Mouse (Mus musculus) urinary bladder, postnatal 25 days (tissue): Measurements from ENCODE around the gene Gm42421.

ENCODE experiments used
- DNase-seq: peaks from one replicate; pipeline ENCODE4 v3.0.0; 2022; ENCODE audit warnings: low spot score

The Gm42421 gene

GRCm38 (mm10) chr5:143927875-143928274 is at the start of gene Gm42421:
Gene Gm42421, plus strand, starts transcription at chr5:143928175.
- no peak for DNase-seq

GRCm38 (mm10) chr5:143885274-143885673 is 42.7 kb upstream of the Gm42421 start:
- DNase-seq: no peak

GRCm38 (mm10) chr5:143890741-143891140 is 37.2 kb upstream of the Gm42421 start:
- no peak for DNase-seq

- DNase-seq: no peak
Observed at GRCm38 (mm10) chr5:143892255-143892886, 35.6 kb upstream of the Gm42421 start.

GRCm38 (mm10) chr5:143893396-143893795 is 34.6 kb upstream of the Gm42421 start:
- peak; percentile 38 for DNase-seq

GRCm38 (mm10) chr5:143897635-143898330 is 30.2 kb upstream of the Gm42421 start, which contains the start of gene Ankrd61:
Gene Ankrd61, minus strand, starts transcription at chr5:143897685.
- DNase-seq: no peak

GRCm38 (mm10) chr5:143902111-143902510 is 25.9 kb upstream of the Gm42421 start:
- DNase-seq: no peak

GRCm38 (mm10) chr5:143903813-143904212 is 24.2 kb upstream of the Gm42421 start:
- no peak for DNase-seq

- no peak for DNase-seq
Observed at GRCm38 (mm10) chr5:143906429-143906828, 21.5 kb upstream of the Gm42421 start.

- DNase-seq: no peak
Observed at GRCm38 (mm10) chr5:143908926-143909325, 19.0 kb upstream of the Gm42421 start.

- peak; percentile 83 for DNase-seq
Observed at GRCm38 (mm10) chr5:143909417-143910400, 18.3 kb upstream of the Gm42421 start, which contains the start of the genes Aimp2 and Pms2. Gene Aimp2, minus strand, starts transcription at chr5:143909847. Gene Pms2, plus strand, starts transcription at chr5:143909964.

- no peak for DNase-seq
Observed at GRCm38 (mm10) chr5:143916221-143916620, 11.8 kb upstream of the Gm42421 start.

- DNase-seq: peak; percentile 20
Observed at GRCm38 (mm10) chr5:143917418-143917817, 10.6 kb upstream of the Gm42421 start.

GRCm38 (mm10) chr5:143918120-143918519 is 9.9 kb upstream of the Gm42421 start:
- DNase-seq: no peak

- no peak for DNase-seq
Observed at GRCm38 (mm10) chr5:143924781-143925452, 3.1 kb upstream of the Gm42421 start.

GRCm38 (mm10) chr5:143929291-143929690 is 1.3 kb downstream of the Gm42421 start:
- no peak for DNase-seq

- no peak for DNase-seq
Observed at GRCm38 (mm10) chr5:143930656-143931055, 2.7 kb downstream of the Gm42421 start.

GRCm38 (mm10) chr5:143931863-143932580 is 4.0 kb downstream of the Gm42421 start:
- DNase-seq: no peak

- DNase-seq: no peak
Observed at GRCm38 (mm10) chr5:143932831-143933230, 4.9 kb downstream of the Gm42421 start, which contains the start of gene Rsph10b. Gene Rsph10b, plus strand, starts transcription at chr5:143933035.

- no peak for DNase-seq
Observed at GRCm38 (mm10) chr5:143933414-143933813, 5.4 kb downstream of the Gm42421 start.

- no peak for DNase-seq
Observed at GRCm38 (mm10) chr5:143933875-143934274, 5.9 kb downstream of the Gm42421 start.
